Mouse (Mus musculus) B cell, adult 2 months (primary cell): ENCODE measurements around the gene Eipr1.
A peak's percentile ranks its signal among the peaks of the same experiment; 100 is the strongest.
"Not testable (repeated sequence)": the region's sequence is repeated elsewhere in the genome, so short reads cannot be mapped to it uniquely, and the experiment has no call there.

ENCODE experiments used
- DNase-seq, 2 experiments: peaks; one replicate each; pipeline ENCODE4 v3.0.0; 2022

The Eipr1 gene

GRCm38 (mm10) chr12:28751508-28752263, at the start of gene Eipr1:
Eipr1 (plus strand) TSS chr12:28751803.
- peak; percentile 89 to 91 for DNase-seq

DNA sequence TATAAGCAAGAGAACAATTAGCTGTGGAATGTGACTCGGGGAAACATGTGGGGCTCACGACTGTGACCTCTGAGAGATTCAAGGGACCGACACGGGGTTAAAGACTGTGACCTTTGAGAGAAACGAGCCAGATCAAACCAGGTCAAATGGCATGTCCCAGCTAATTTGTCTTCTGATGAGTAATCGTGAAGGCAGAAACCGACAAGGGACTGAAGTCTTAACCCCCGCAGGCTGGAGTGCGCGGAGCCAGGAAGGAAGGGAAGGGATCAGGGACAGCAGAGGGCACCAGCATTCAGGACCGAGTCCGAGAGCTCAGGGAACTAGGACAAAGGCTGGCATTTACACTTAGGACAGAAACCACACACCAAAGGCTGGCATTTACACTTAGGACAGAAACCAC, 47.2 kb upstream of the Eipr1 start:
- DNase-seq: no peak

DNA sequence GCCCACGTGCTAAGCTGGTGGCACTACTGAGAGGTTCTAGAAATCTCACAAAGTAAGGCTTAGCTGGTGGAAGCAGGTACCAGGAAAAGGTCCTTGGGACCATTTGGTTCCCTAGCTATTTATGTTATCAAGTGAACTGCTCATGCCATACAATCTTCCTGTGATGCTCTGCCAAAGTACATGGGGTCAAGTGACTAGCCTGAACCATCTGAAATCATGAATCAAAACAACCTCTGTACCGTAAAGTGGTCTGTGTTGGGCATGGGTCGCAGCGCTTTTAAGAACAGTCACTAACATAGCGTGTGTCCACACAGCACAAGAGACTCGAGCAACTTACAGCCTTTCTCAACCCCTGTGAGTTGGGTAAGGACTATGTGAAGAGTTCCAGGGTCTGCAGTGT, 46.4 kb upstream of the Eipr1 start:
- no peak for DNase-seq

GRCm38 (mm10) chr12:28708154-28708553, 43.4 kb upstream of the Eipr1 start:
- DNase-seq: no peak

- DNase-seq: no peak
These were observed 40.9 kb upstream of the Eipr1 start for GRCm38 (mm10) chr12:28710566-28711185.

- no peak for DNase-seq
These were observed 36.6 kb upstream of the Eipr1 start for GRCm38 (mm10) chr12:28714822-28715632.

GRCm38 (mm10) chr12:28717066-28717465, 34.5 kb upstream of the Eipr1 start:
- DNase-seq: no peak

DNA sequence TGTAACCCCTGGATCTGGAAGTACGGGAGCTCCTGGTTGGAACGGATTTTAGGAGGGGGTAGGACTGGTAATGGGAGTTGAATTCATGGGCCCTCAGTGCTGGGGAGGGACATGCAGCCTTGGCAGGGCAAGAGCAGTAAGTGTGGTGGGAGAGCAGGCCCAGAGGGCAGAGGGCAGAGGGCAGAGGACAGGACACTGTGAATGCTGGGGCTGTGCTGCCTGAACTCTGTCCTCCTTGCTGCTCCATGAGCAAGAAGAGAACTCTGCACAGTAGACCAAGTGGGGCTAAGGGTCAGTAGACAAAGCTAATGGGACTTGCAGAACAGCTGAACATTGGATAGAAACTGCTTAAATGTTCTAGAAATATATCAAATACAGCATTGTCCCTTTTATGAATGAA, 33.5 kb upstream of the Eipr1 start:
- DNase-seq: no peak

DNA sequence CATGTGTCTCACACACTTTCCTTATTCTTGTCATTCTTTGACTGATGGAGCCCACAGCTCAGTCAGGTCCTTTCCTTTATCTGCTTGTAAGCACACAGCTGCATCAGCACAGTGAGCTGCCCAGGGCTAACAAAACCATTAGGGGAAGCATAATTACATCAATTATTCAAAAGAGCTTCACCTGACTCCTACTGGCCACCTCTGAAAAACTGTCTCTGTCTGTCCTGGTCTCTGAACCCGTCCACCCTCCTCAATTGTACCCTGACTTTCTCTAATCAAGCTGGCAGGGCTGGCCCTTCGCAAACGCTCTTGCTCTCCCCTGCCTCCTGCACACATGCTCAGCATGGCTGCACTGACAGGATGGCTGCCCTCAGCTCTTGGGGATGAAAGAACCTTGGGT, 27.2 kb upstream of the Eipr1 start:
- DNase-seq: no peak

- peak in 1 of 2 experiments; percentile 12 for DNase-seq
These were observed 25.4 kb upstream of the Eipr1 start for GRCm38 (mm10) chr12:28726204-28726603.

GRCm38 (mm10) chr12:28727061-28727460, 24.5 kb upstream of the Eipr1 start:
- DNase-seq: peak; percentile 60 to 62

GRCm38 (mm10) chr12:28732631-28733030, 19.0 kb upstream of the Eipr1 start:
- DNase-seq: no peak

- DNase-seq: not testable (repeated sequence)
These were observed 17.9 kb upstream of the Eipr1 start for GRCm38 (mm10) chr12:28733520-28734245.

DNA sequence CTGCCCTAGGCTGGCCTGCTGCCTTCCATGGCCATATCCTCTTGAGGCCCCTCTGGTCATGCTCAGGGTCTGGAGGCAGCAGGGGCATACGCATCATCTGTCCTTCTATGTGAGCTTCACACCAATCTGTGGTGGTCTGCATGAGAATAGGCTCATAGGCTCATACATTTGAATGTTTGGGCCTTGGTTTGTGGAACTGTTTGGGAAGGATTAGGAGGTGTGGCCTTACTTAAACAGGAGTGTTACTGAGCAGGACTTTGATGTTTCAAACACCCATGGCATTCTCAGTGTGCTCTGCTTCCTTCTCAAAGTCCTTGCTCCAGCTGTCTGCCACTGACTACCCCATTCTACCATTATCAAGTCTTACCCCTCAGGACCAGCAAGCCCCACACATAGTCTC, 17.3 kb upstream of the Eipr1 start:
- DNase-seq: no peak

DNA sequence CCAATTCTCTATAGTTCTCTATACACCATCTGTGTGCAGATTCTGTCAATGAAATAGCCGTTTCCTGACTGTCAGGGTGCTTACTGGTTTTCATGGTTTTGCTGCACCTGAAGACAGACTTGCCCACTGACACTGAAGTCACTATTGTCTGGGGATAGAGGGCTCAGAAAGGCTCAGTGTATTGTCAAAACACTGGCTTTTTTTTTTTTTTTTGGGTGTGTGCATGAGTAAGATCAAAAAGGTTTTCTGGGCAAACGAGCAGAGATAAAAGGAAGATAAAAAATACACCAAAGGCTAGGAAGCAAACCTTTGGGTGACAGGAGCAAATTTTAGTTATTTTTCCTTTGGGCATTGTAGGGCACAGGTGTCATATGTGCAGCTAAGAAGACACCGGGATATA, 16.3 kb upstream of the Eipr1 start:
- no peak for DNase-seq

GRCm38 (mm10) chr12:28743328-28743727, 8.3 kb upstream of the Eipr1 start:
- DNase-seq: no peak

GRCm38 (mm10) chr12:28750021-28750633, 1.5 kb upstream of the Eipr1 start, which contains the start of gene Trappc12:
Trappc12 (minus strand) TSS chr12:28750472.
- DNase-seq: peak; percentile 87

DNA sequence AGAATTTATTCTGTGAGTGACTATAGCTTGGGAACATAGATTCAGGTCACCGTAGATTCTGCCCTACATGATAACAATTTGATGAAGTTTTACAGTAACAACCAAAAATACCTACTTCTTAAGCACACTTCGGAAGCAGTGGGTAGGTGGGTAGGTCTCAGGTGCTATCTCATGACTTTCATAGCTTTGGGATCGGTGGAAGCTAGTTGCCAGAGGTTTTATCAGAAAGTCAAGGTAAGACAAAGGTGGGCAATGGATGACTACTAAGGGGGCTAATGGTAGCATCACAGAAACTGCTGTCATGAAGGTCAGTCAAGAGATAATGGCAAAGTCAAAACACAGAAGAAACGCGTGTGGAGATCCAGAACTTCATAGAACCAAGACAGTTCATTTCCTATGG, 727 bp upstream of the Eipr1 start:
- DNase-seq: no peak

DNA sequence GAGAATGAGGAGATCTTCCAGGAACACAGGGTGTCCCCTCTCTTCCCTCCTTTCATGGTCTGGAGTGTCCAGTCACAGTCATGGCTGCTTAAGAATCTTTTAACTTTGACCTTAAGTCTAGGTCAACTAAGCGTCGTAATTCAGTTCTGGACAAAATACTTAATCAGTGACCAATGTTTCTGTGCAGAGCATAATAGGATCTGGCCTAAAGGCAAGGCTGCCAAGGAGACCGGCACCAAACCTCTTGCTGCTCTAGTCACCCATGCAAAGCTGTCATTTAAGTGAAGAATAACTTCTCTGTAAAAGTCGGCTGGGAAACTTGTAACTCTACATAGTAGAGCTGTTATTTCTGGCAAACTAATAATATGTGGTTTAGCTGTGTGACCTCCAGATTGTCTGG, 4.4 kb downstream of the Eipr1 start:
- DNase-seq: no peak

DNA sequence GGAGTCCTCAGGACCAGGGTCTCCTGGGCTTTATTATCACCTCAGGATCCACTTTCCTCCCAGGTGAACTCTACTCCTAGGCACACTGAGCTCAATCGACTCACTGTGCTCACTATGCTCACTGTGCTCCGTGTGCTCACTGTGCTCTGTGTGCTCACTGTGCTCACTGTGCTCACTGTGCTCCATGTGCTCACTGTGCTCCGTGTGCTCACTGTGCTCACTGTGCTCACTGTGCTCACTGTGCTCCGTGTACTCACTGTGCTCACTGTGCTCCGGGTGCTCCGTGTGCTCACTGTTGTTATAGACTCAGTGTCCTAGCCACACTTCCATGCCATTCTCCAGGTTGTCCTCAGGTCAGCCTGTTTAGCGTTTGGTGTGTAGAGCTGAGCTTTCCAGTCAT, 18.4 kb downstream of the Eipr1 start:
- no peak for DNase-seq

DNA sequence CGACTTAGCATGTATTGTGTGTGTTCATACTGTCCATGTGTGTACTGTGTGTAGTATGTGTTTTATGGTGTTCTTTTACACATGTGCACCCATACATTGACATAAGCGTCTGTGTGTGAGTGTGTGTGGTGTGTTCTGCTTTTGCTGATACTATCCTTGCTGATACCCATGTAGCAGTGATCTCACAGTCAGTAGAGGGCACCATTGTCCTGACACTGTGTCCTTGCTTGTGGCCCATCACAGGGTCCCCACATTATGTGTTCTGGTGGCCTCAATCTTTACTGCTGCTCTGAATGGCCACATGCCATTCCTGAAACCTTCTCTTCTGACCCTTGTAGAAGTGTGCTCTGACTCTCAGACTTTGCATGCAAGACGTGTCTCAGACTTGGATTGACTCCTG, 22.2 kb downstream of the Eipr1 start:
- DNase-seq: no peak

DNA sequence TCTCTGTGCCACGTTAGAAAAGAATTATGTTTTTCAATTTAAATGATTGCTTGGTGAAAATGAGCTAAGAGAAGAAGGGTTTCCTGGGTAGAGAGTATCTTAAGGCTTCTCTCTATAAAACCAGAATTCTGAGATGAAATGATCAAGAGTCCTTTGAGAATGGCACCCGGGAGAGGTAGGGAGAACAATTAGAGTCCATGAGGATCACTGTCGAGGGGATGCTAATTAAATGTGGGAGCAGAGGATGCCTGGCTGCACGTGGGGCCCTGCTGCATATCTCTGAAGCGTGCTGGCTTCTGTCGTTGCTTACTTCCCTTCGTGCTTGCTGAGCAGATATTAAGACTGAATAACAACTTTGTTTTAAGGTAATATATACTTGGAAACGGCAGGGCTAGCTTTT, 23.5 kb downstream of the Eipr1 start:
- DNase-seq: no peak

DNA sequence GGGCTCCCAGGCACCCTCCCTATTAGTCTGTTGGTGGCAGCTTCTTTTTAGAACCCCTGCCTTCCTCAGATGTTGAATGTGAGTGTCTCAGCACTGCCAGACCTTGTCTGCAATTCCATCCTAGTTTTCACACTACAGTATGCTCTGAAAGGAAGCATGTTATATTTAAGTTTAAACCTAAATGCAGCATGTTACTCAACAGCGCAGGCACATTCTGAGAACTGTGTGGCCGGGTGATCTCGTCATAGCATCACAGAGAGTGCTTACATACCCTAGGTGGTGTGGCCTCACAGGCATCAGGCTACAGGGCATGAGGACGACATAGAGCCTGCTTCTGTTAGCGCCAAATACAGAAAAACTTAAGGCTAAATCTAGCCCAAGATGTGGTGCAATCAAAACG, 24.0 kb downstream of the Eipr1 start:
- no peak for DNase-seq
